Mouse (Mus musculus) liver, postnatal 0 days (tissue): ENCODE measurements around the gene Mis18a.

Experiments
- CTCF ChIP-seq: sonication (generic); IDR thresholded peaks from 2 replicates; pipeline ENCODE4 v1.5.1; 2016; ENCODE audit warnings: antibody characterized with exemption, low read depth
- EP300 ChIP-seq: IDR thresholded peaks from 2 replicates; pipeline ENCODE4 v1.6.1; 2016; ENCODE audit warnings: antibody characterized with exemption, low read depth, mild to moderate bottlenecking

DNA sequence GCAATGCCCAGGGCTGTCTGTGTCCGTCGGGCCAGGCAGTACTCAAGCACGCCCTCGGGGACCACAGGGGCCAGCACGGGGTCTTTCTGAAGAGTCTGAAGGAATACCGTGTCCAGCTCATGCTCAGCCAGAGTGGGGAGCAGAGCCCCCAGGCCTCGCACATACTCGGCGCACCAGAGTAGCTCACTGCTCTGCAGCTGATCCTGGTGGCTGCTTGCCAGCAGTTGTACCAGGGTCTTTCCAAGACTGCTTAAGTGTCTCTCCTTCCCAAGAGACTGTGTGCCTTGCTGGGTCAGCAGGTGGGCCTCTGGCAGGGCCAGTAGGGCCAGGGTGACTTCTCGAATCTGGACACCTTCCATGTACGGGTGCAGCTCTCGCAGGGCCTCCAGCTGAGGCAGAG is 47.0 kb upstream of the Mis18a start:
- TF ChIP-seq CTCF, result no peak
- no peak for TF ChIP-seq EP300
